Mouse (Mus musculus) left cerebral cortex, postnatal 25 days (tissue): ENCODE results near the gene Nxpe2. TPM values are rescaled to one million over a fixed set of nuclear protein-coding genes. Genes with fewer than 3 reads are reported as not detected.
"Not testable (repeated sequence)": the region's sequence is repeated elsewhere in the genome, so short reads cannot be mapped to it uniquely, and the experiment has no call there.

ENCODE experiments used
- DNase-seq, 2 experiments: peaks; one replicate each; pipeline ENCODE4 v3.0.0; 2022; ENCODE audit warnings: low spot score in 2 of 2, mixed read lengths in 1 of 2
- intact Hi-C: fragments of 180-260 bp; cut with DNase I; formaldehyde crosslinking; loops from one replicate; pipeline ENCODE4 v1.15.1; 2025
- total RNA-seq, 2 experiments: library from RNA; stranded (reverse); gene quantifications; 2 replicates each; pipeline ENCODE4 v1.2.3; 2021

Gene Nxpe2
- total RNA-seq, 2 experiments from 2014 or later = 0.18 to 0.57 TPM

GRCm38 (mm10) chr9:48314194-48314593, 39.1 kb downstream of the Nxpe2 start:
- intact Hi-C loops = no loop called here
- DNase-seq = peak; percentile 6 to 21

GRCm38 (mm10) chr9:48311241-48311640, 42.0 kb downstream of the Nxpe2 start:
- intact Hi-C loops = no loop called here

GRCm38 (mm10) chr9:48303564-48303963, 49.7 kb downstream of the Nxpe2 start:
- intact Hi-C loops, DNase-seq: not testable (repeated sequence)

More at GRCm38 (mm10) chr9:48311241-48311640, 42.0 kb downstream of the Nxpe2 start:
- no peak for DNase-seq

- DNase-seq = no peak
- intact Hi-C loops = no loop called here
These were observed 54.3 kb downstream of the Nxpe2 start for GRCm38 (mm10) chr9:48298983-48299382.

GRCm38 (mm10) chr9:48294754-48295153, 58.5 kb downstream of the Nxpe2 start:
- peak in 1 of 2 experiments; percentile 12 for DNase-seq
- intact Hi-C loops = no loop called here

GRCm38 (mm10) chr9:48290281-48290680, 63.0 kb downstream of the Nxpe2 start:
- no peak for DNase-seq
- intact Hi-C loops = no loop called here

- DNase-seq = no peak
- intact Hi-C loops = no loop called here
These were observed 69.0 kb downstream of the Nxpe2 start for GRCm38 (mm10) chr9:48284221-48284620.

GRCm38 (mm10) chr9:48276831-48277230, 76.4 kb downstream of the Nxpe2 start:
- peak in 1 of 2 experiments; percentile 27 for DNase-seq
- intact Hi-C loops = no loop called here

Other genes starting within 250 kb of the Nxpe2 start
- 1 to 10 TPM; 9.7 to 10.0 TPM for gene Nxpe4, start 191.4 kb downstream of the Nxpe2 start, total RNA-seq
- gene Rexo2, start 127.2 kb upstream of the Nxpe2 start, total RNA-seq = 100 to 1,000 TPM; 105 TPM
- gene Rbm7, start 141.8 kb upstream of the Nxpe2 start, total RNA-seq = 10 to 100 TPM; 34.3 to 35.5 TPM
- gene Gm5617, start 142.0 kb upstream of the Nxpe2 start, total RNA-seq = 10 to 100 TPM; 11.2 to 12.0 TPM